Mouse (Mus musculus): Measurements from ENCODE around the gene Mettl8.
A peak's percentile ranks its signal among the peaks of the same experiment; 100 is the strongest.

Gene Mettl8

GRCm38 (mm10) chr2:71033014-71033413 is 22.4 kb downstream of the Mettl8 start:
- DNase-seq (ENCODE audit: extremely low spot score) = no peak

- DNase-seq (ENCODE audit: extremely low spot score) = no peak
These were observed 23.2 kb downstream of the Mettl8 start for GRCm38 (mm10) chr2:71031973-71032794.

DNA sequence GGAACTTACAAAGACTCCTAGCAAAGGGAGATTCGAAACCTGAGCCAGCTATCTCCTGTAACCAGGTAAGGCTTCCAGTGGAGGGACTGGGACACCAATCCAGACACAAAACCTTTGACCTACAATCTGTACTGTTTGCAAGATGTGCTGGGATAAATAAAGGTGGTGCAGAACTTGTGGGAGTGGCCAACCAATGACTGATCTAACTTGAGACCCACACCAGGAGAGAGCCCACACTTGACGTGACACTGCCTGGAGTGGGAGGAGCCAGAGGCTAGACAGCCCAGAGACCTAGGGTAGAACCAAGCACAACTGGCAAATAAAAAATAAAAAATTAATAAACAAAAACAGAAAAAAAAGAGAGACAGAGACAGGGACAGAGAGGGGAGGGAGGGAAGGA is 24.7 kb downstream of the Mettl8 start:
- DNase-seq (ENCODE audit: extremely low spot score) = no peak

GRCm38 (mm10) chr2:71027631-71028030 is 27.8 kb downstream of the Mettl8 start:
- no peak for DNase-seq (ENCODE audit: extremely low spot score)

DNA sequence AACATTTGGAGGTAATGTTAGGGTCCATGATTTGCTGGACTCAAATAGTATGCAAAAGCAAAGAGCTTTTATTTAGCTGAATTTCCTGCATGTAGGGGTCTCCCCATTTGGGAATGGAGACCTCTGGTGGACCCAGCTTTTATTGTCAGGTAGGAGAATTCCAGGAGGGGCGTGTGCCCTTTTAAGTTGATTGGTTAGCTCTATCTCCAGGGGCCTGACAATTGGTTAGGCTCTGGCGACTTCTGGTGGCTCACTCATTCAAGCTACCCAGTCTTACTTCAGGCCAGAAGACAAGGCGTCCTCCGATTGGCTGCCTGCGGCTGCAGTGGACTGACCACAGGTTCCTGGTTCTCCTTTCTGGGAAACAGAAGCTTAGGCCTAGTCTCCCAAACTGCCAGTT is 28.6 kb downstream of the Mettl8 start:
- peak; percentile 59 for DNase-seq (ENCODE audit: extremely low spot score)

DNA sequence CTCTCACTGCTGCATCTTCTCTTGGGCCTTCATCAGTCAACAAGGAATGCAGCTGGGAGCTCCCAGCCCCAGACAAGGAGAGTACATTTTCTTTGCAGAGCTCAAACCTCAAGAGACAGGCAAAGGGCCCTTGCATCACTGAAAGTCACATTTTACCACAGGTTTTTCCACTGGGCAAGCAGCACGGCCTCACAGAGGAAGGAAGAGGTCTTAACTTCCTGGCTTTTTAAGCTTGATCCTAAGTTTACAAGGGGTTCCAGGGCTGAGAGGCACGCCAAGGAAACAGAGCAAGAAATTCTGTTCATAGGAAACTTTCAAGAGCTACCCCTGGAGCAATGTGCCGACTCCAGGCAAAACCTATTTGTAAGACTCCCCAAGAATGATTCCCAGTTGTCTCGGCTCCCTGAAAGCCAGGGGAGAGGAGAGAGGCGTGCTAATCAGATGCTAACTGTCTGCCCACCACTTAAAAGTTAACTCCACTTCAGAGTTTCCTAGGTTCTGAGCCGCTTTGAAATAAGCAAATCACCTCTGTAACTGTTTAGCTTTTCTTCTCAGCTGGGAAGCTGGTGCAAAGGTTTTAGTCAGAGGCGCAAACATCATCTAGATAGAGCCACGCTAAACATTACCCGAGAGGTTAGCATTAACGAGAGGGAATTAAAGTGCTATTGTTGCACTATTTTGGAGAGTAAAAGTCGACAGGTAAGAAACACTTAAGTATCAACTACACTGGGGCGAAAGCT is 29.6 kb downstream of the Mettl8 start:
- DNase-seq (ENCODE audit: extremely low spot score) = no peak

DNA sequence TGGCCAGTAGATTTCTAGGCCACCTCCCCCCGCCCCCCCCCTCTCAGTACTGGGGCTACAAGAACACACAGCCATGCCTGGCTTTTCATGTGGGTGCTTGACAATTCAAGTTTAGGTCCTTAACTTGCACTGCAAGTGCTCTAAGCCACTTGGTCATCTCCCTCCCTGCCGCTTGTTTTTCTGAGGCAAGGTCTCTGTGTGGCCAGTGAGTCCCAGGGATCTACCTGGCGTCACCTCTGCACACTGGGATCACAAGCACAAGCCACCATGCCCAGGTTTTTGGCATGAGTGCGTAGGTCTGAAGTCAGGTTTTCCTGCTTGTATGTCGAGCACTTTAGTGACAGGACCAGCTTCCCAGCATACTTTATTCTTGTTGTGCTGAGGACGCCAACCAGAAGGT is 31.4 kb downstream of the Mettl8 start:
- DNase-seq (ENCODE audit: extremely low spot score) = no peak

- no peak for DNase-seq (ENCODE audit: extremely low spot score)
These were observed 32.4 kb downstream of the Mettl8 start for GRCm38 (mm10) chr2:71022991-71023390.

DNA sequence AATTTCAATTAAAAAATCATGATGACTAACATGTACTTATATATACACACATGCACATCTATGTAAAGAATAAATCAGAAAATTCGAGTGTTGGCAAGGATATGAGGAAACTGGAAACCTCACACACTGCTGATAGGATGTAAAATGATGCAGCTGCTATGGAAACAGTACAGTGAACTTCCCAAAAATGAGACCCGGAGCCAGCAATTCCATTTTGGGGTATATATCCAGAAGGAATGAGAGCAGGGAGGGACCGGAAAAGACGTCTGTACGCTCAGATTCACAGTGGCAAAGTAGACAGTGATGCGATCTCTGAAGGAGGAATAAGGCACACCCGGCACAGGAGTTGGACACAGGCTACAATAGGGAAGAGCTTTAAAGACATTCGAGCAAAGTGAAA is 34.7 kb downstream of the Mettl8 start:
- no peak for DNase-seq (ENCODE audit: extremely low spot score)

- no peak for DNase-seq (ENCODE audit: extremely low spot score)
These were observed 35.5 kb downstream of the Mettl8 start for GRCm38 (mm10) chr2:71019704-71020375.

GRCm38 (mm10) chr2:71019277-71019676 is 36.1 kb downstream of the Mettl8 start:
- DNase-seq (ENCODE audit: extremely low spot score) = no peak

DNA sequence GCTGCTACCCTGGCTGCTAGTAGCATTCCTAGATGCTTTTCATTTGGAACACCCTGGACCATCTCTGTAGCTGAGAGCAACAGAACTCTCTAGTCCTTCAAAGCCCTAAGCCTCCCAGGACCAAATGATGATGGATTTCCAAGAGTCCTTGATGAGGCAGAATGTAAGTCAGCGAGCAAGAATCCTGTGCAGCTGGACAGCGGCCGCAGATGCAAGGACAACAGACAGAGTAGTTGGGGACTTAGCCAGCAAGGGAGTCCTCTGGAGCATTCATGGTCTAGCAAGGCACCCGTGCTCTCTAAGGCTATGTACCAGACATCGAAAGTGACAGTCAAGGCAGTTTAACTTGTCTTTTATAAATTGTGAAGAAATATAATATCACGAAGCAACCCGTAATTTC is 41.9 kb downstream of the Mettl8 start:
- no peak for DNase-seq (ENCODE audit: extremely low spot score)

DNA sequence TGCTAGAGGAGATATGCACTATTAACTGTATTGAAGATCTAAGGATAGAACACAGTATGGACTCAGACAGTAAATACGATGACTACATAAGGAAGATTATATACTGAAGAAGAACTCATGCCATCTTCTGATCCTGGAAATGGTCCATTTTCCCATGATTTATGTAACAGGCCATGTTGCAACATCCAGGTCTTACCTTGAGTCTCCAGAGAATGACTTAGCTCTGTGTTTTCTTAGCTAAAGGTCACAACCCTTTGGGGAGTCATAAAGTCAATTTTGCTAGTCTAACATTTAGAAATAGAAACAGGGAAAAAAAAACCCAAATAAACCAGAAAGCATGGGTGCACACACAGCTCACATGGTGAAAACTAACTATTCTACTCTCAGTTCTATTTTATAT is 43.6 kb downstream of the Mettl8 start:
- no peak for DNase-seq (ENCODE audit: extremely low spot score)

DNA sequence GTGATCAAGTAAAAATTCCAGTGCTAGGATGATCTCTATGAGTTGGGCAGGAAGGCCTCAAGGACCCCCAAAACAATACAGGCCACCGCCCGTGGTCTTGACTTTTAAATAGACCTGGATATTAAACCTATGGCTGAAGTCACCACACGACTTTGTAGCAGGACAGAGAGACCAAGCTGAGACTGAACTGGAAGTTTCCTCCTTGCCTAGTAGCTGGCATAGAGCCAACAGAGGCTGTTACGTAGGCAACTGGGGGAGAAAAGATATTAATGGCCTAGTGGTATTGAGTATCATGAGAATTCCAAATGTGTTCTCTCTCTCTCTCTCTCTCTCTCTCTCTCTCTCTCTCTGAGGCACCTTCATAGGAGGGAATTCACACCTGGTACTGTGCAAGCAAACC is 51.0 kb downstream of the Mettl8 start:
- DNase-seq (ENCODE audit: extremely low spot score) = no peak

GRCm38 (mm10) chr2:71002509-71002908 is 52.9 kb downstream of the Mettl8 start:
- no peak for DNase-seq (ENCODE audit: extremely low spot score)

- no peak for DNase-seq (ENCODE audit: extremely low spot score)
These were observed 56.6 kb downstream of the Mettl8 start for GRCm38 (mm10) chr2:70998771-70999170.

DNA sequence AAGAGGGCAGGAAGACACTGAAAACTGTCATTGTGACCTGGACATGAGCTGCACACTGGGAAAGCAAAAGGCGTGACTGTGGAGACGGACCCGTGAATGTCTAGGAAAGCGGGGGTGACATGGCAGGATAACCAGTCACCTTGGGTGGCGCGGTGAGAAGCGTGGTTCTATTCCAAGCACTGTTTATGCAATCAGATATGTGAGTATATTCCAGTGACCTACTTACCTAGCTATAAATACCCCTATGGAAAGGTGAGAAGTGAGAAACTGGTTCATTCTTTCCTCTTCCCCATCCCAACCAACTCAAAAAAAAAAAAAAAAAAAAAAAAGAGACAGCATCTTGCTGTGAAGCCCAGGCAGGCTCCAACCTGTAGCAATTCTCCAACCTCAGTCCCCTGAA is 58.9 kb downstream of the Mettl8 start:
- no peak for DNase-seq (ENCODE audit: extremely low spot score)

GRCm38 (mm10) chr2:70995900-70996299 is 59.5 kb downstream of the Mettl8 start:
- no peak for DNase-seq (ENCODE audit: extremely low spot score)

- DNase-seq (ENCODE audit: extremely low spot score) = no peak
These were observed 61.6 kb downstream of the Mettl8 start for GRCm38 (mm10) chr2:70993740-70994139.

DNA sequence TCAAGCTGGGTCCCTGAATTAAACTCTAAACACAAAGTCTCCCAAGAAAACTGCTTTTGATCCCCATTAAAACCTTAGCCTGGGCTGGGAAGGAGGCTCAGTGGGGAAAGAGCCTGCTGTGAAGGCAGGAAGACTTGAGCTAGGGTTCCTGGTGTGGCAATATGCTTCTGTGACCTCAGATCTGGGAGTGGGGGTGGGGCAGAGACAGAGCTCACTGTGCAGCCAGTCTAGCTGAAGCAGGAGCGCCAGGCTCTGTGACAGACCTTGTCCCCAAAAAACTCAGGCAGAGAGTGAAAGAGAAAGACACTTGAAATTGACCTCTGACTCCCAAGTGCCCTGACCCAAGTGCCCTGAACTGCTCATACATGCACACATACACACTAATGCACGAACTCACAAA is 62.7 kb downstream of the Mettl8 start:
- no peak for DNase-seq (ENCODE audit: extremely low spot score)

- no peak for DNase-seq (ENCODE audit: extremely low spot score)
These were observed 65.2 kb downstream of the Mettl8 start for GRCm38 (mm10) chr2:70990196-70990595.

Data from embryo, embryonic 9.5 days (tissue).